Mouse (Mus musculus) liver, embryonic 16.5 days (tissue): ENCODE results near the gene Tmem231. TPM values are rescaled to one million over a fixed set of nuclear protein-coding genes. Genes with fewer than 3 reads are reported as not detected.
A peak's percentile ranks its signal among the peaks of the same experiment; 100 is the strongest.

Experiments
- ATAC-seq: fragments of 200-750 bp; cut with Nextera tagmentation; 2 replicates; pipeline ENCODE4 v1.8.0; 2017; ENCODE audit warnings: low read depth, mild to moderate bottlenecking, moderate number of reproducible peaks, moderate library complexity
- H3K27ac ChIP-seq: fragments of 300-500 bp; sonication (generic); 2 replicates; pipeline ENCODE4 v1.5.1; 2014; ENCODE audit warnings: mild to moderate bottlenecking, low read length
- H3K27me3 ChIP-seq: fragments of 300-500 bp; sonication (generic); 2 replicates; pipeline ENCODE4 v1.6.1; 2014; ENCODE audit warnings: low read depth, low read length, mixed read lengths; ENCODE audit not compliant: control insufficient read depth, insufficient read depth
- H3K36me3 ChIP-seq: fragments of 300-500 bp; sonication (generic); 2 replicates; pipeline ENCODE4 v1.6.1; 2014; ENCODE audit warnings: mild to moderate bottlenecking; ENCODE audit not compliant: control insufficient read depth, insufficient read depth
- H3K4me1 ChIP-seq: fragments of 300-500 bp; sonication (generic); 2 replicates; pipeline ENCODE4 v1.6.1; 2014; ENCODE audit warnings: low read depth, low read length, mixed read lengths; ENCODE audit not compliant: control insufficient read depth
- H3K4me2 ChIP-seq: fragments of 300-500 bp; sonication (generic); 2 replicates; pipeline ENCODE4 v1.6.1; 2014; ENCODE audit warnings: low read depth, low read length, mixed read lengths
- H3K4me3 ChIP-seq: fragments of 300-500 bp; sonication (generic); 2 replicates; pipeline ENCODE4 v1.5.1; 2014; ENCODE audit warnings: low read depth, mild to moderate bottlenecking, low read length
- H3K9ac ChIP-seq: fragments of 300-500 bp; sonication (generic); 2 replicates; pipeline ENCODE4 v1.6.1; 2014; ENCODE audit warnings: low read depth, low read length
- H3K9me3 ChIP-seq: fragments of 300-500 bp; sonication (generic); replicated peaks from 2 replicates; pipeline ENCODE4 v1.6.1; 2016; ENCODE audit warnings: low read length; ENCODE audit not compliant: control insufficient read depth
- WGBS: fragments of 180-500 bp; shearing (Covaris S2); extraction: QIAGEN DNeasy Blood & Tissue Kit; methylation state at CpG from one replicate; pipeline ENCODE4 v1.1.7; 2014; ENCODE audit not compliant: insufficient replicate concordance; 5-methylcytosine and 5-hydroxymethylcytosine counted together
- polyA plus RNA-seq: library from polyadenylated mRNA; unstranded; fragments of >200 nt; fragmentation: Nextera tagmentation; extraction: Ambion mirVana; gene quantifications from 2 replicates; pipeline ENCODE4 v1.2.1, GENCODE M21; 2015

Tmem231 gene
- polyA plus RNA-seq = 1.6 and 1.8 TPM in 2 replicates

DNA sequence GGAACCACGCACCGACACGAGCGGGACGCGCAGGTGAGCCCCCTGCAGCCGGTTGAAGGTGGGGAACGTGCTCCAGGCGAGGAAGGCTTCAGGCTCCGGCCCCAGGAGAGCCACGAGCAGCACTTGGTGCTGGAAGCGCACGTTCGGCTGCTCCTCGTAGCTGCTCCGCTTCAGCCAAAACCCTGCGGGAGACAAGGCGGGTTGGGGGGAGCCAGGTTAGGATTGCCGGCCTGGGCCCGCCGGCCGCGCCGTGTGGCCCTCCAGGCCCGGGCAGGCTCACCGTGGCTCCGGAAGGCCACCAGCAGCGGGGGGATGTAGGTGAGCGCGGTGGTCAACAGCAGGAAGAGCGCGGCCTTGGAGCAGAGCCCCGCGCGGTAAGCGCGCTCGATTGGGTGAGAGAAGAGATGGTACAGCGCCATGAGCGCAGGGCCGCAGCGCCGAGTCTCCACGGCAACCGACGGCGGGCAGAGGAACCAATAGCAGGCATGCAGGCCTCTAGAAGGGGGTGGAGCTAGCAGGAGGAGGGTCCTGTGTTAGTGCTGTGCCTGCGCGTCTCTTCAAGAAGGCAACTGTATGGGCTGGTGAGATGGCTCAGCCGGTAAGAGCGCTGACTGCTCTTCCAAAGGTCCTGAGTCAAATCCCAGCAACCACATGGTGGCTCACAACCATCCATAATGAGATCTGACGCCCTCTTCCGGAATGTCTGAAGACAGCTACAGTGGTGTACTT lies at the start of gene Tmem231:
Gene Tmem231, minus strand, starts transcription at position 534 of the 729 bp plus-strand sequence.
- H3K9ac ChIP-seq = peak within 1 kb of the TSS; percentile 78
- ATAC-seq = peak; percentile 91
- H3K4me1 ChIP-seq = peaks cover 43% of the 10 kb centered on the region
- H3K4me2 ChIP-seq = peak within 1 kb of the TSS; percentile 98
- WGBS = 2% methylated on average over 53 of the region's 53 CpGs
- peak within 1 kb of the TSS; percentile 87 for H3K27ac ChIP-seq
- no peaks in the 10 kb centered on the region for H3K27me3 ChIP-seq
- no peaks in the 10 kb centered on the region for H3K36me3 ChIP-seq
- H3K4me3 ChIP-seq = peak within 1 kb of the TSS; percentile 81
- H3K9me3 ChIP-seq = no peaks in the 10 kb centered on the region

DNA sequence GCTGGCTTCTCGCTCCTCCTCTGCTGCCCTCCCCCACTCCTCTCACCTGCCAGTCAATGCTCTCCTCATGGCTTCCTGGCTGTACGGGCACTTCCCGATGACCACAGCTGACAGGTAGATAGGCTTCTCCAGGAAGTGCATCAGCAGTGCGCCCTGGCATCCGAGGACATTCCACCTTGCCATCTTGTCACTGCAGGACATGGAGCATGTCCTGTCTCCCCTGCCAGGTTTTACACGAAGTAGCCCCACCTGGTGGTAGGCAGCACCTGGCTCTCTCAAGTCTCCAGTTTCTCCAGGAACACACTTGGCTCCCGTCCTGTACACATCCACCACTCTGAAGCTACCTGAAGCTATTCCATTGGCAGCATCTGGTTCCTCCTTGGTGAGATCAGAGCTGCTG lies 48.4 kb upstream of the Tmem231 start:
- Histone ChIP-seq H3K9me3 (no peaks in the 10 kb centered on the region), H3K4me1 (no peaks in the 10 kb centered on the region), H3K9ac (no peak overlapping the region), H3K4me2 (no peak overlapping the region), H3K4me3 (no peak overlapping the region), H3K36me3 (no peaks in the 10 kb centered on the region), H3K27ac (no peak overlapping the region), H3K27me3 (no peaks in the 10 kb centered on the region)
- WGBS = 77% methylated on average over 7 of the region's 7 CpGs
- no peak for ATAC-seq

DNA sequence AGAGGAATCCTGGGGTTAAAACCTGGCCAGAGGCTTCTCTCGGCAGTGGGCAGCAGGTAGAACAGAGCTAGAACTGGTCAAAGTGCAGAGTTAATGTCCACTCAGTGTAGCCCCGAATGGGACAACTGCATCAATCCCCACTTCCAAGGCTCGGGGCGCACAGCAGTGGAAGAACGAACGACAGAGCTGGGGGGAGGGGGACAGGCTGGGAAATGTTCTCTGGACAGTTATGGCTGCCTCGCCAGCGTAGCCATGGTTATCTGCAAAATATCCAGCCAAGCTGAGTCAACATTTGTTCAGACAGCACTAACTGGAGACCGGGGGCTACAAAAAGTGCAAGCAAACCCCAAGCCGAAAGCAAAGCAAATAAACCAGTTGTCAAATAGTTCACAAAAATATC lies 44.5 kb upstream of the Tmem231 start:
- WGBS = 68% methylated on average over 10 of the region's 10 CpGs
- Histone ChIP-seq H3K27ac (peak overlapping the region; percentile 37), H3K9ac (no peak overlapping the region)

DNA sequence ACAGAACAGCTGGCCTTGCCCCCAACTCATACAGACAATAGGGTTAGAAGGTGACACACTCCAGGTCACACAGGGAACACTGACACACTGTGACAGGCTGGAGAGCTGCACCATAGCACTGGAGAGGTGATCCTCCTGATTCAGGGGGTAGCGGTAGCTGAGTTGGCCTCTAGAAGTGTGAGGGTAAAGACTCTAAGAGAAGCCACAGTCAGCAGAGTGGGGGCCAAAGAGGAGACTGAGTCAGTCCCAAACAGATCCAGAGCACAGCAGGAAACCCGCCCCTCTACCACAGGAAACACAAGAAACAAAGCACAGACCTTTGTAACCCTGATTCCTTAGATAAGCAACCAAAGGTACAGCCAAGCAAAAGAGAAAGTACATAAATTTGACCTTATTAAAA lies 42.6 kb upstream of the Tmem231 start:
- no peak for ATAC-seq
- no peak overlapping the region for H3K4me3 ChIP-seq
- no peaks in the 10 kb centered on the region for H3K4me1 ChIP-seq
- no peaks in the 10 kb centered on the region for H3K9me3 ChIP-seq
- H3K9ac ChIP-seq = no peak overlapping the region
- H3K36me3 ChIP-seq = peaks cover 8% of the 10 kb centered on the region; the same call in 1 of the 2 replicates
- H3K4me2 ChIP-seq = no peak overlapping the region
- 55% methylated on average over 2 of the region's 2 CpGs for WGBS
- H3K27ac ChIP-seq = no peak overlapping the region
- H3K27me3 ChIP-seq = no peaks in the 10 kb centered on the region

More for the DNA sequence above, 44.5 kb upstream of the Tmem231 start:
- Histone ChIP-seq H3K36me3 (peaks cover 7% of the 10 kb centered on the region; the same call in 1 of the 2 replicates), H3K27me3 (no peaks in the 10 kb centered on the region), H3K4me2 (peak overlapping the region; percentile 28), H3K9me3 (no peaks in the 10 kb centered on the region), H3K4me1 (no peaks in the 10 kb centered on the region), H3K4me3 (no peak overlapping the region)
- ATAC-seq = peak; percentile 43

DNA sequence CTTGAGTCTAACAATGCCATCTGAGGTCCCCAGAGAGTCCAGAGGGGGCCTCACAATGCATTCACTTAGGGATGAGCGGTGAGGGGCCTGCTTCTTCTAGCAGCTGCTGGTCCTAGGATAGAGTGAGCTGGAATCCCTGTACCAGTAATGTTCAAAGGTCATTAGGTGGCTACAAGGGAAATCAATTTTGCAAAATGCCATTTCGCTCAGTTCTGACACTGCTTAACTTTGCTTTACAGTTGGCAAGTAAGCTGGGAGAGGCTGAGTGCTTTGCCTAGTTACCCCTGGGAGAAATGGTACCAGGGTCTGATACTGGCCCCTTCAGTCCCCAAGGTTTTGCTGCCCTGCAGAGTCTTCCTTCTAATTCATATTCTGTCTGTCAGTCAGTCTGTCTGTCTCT lies 42.0 kb upstream of the Tmem231 start:
- no peaks in the 10 kb centered on the region for H3K9me3 ChIP-seq
- H3K4me2 ChIP-seq = no peak overlapping the region
- ATAC-seq = peak; percentile 28; the same call in 1 of the 2 replicates
- H3K9ac ChIP-seq = no peak overlapping the region
- no peaks in the 10 kb centered on the region for H3K27me3 ChIP-seq
- 0 out of 2 replicates have a peak overlapping the region, but pooled peaks have one; percentile 13 for H3K27ac ChIP-seq
- no peaks in the 10 kb centered on the region for H3K4me1 ChIP-seq
- no peak overlapping the region for H3K4me3 ChIP-seq
- peaks cover 8% of the 10 kb centered on the region; the same call in 1 of the 2 replicates for H3K36me3 ChIP-seq
- WGBS = 73% methylated on average over 2 of the region's 2 CpGs

DNA sequence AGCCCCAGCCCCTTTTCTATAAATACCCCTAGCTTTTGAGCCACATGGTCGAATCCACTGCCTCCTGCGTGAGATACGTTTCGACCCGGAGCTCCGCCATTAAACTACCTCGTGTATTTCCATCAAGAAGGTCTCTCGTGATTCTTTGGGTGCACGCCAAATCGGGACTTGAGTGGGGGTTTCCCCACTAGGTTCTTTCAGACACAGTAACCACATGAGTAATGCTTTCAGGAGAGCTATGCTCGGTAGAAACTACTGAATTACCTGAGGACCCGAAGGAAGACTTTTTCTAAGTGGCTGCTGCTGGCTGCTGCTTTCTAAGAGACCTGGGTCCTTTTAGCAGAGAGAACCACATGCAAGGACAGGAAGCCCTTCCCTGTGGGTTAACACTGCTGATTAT lies 40.5 kb upstream of the Tmem231 start:
- no peaks in the 10 kb centered on the region for H3K27me3 ChIP-seq
- WGBS = 85% methylated on average over 12 of the region's 12 CpGs
- no peak overlapping the region for H3K27ac ChIP-seq
- no peaks in the 10 kb centered on the region for H3K9me3 ChIP-seq
- H3K9ac ChIP-seq = no peak overlapping the region
- peaks cover 8% of the 10 kb centered on the region; the same call in 1 of the 2 replicates for H3K36me3 ChIP-seq
- H3K4me2 ChIP-seq = no peak overlapping the region
- no peak for ATAC-seq
- H3K4me3 ChIP-seq = no peak overlapping the region
- H3K4me1 ChIP-seq = no peaks in the 10 kb centered on the region

DNA sequence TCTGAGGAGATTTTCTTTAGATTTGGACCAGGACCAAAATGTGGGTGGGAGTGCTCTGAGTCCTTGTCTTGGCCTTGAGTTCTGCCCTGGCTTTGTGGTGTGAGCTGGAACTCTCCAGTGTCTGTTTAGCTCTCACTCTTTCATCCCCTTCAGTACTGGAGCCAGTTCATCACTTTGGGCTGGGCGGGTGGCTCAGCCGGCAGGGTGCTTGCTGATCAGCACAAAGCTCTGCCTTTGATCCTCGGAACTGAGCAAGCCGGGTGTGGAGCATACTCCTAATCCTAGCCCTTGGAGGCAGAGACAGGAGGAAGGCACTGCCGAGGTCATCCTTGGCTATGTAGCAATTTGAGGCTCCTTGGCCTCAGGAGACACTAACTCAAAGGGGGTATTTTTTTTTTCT lies 35.3 kb upstream of the Tmem231 start:
- H3K4me3 ChIP-seq = no peak overlapping the region
- peaks cover 3% of the 10 kb centered on the region; the same call in 1 of the 2 replicates for H3K36me3 ChIP-seq
- H3K9ac ChIP-seq = no peak overlapping the region
- H3K9me3 ChIP-seq = no peaks in the 10 kb centered on the region
- 77% methylated on average over 5 of the region's 5 CpGs for WGBS
- H3K27me3 ChIP-seq = no peaks in the 10 kb centered on the region
- H3K27ac ChIP-seq = no peak overlapping the region
- no peaks in the 10 kb centered on the region; the same call in 1 of the 2 replicates for H3K4me1 ChIP-seq
- ATAC-seq = no peak
- H3K4me2 ChIP-seq = no peak overlapping the region

DNA sequence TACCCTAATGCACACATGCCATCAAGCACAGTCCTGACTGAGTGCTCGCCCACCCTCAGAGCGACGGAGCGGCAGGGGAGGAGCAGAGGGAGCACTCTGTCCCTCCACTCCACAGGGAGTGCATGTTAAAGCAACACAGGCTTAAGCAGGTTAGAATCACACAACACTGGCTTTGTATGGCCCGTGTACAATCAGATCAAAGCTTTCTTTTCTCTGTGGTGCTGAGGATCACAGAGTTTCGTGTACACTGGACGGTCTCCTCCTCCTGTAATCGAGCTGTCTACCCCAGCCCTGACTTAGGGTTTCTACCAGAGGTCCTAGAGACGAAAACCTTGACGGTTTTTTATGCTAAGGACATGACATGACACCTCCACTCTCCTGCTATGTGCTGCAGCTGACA lies 34.9 kb upstream of the Tmem231 start:
- no peaks in the 10 kb centered on the region for H3K27me3 ChIP-seq
- no peak overlapping the region for H3K4me2 ChIP-seq
- no peak overlapping the region for H3K27ac ChIP-seq
- WGBS = 80% methylated on average over 10 of the region's 10 CpGs
- peaks cover 3% of the 10 kb centered on the region; the same call in 1 of the 2 replicates for H3K36me3 ChIP-seq
- H3K9me3 ChIP-seq = no peaks in the 10 kb centered on the region
- no peak overlapping the region for H3K4me3 ChIP-seq
- H3K4me1 ChIP-seq = no peaks in the 10 kb centered on the region; the same call in 1 of the 2 replicates
- ATAC-seq = no peak
- no peak overlapping the region for H3K9ac ChIP-seq

DNA sequence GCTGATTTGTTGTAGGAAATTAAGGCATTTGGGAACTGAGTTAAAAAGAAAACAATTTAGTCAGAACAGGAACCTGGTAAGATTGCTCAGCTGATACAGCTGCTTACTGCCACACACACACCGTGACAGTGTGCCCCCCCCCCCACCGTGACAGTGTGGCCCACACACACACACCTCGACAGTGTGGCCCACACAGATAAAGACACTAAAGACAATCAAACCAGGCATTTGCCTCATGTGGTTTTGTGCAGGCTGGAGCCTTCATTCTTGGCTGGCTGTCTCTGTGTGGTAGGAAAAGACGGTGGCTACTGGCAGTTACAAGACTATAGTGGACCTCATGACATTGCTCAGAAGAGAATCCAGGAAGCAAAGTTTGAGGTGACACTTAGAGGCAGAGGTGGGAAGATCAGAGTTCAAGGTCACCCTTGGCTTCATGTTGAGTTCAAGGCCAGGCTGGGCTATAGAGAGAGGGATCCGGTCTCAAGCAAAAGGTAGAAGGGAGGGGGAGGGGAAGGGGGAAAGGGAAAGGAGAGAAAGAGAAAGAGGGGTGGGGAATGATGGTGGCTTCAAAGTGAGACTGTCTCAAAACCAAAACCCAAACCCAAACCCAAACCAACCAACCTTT lies 33.7 kb upstream of the Tmem231 start:
- no peaks in the 10 kb centered on the region for H3K27me3 ChIP-seq
- no peak overlapping the region for H3K4me2 ChIP-seq
- 27% methylated on average over 5 of the region's 5 CpGs for WGBS
- no peak overlapping the region for H3K9ac ChIP-seq
- no peak overlapping the region for H3K4me3 ChIP-seq
- no peaks in the 10 kb centered on the region for H3K9me3 ChIP-seq
- no peaks in the 10 kb centered on the region for H3K36me3 ChIP-seq
- peak; percentile 51 for ATAC-seq
- H3K4me1 ChIP-seq = no peaks in the 10 kb centered on the region; the same call in 1 of the 2 replicates
- no peak overlapping the region for H3K27ac ChIP-seq
